Mouse (Mus musculus): ENCODE results near the gene Map3k19. TPM values are rescaled to one million over a fixed set of nuclear protein-coding genes. Genes with fewer than 3 reads are reported as not detected.

Gene Map3k19
- total RNA-seq (2017) = 0.19 to 1.3 TPM (median 0.78 TPM) in 3 replicates

DNA sequence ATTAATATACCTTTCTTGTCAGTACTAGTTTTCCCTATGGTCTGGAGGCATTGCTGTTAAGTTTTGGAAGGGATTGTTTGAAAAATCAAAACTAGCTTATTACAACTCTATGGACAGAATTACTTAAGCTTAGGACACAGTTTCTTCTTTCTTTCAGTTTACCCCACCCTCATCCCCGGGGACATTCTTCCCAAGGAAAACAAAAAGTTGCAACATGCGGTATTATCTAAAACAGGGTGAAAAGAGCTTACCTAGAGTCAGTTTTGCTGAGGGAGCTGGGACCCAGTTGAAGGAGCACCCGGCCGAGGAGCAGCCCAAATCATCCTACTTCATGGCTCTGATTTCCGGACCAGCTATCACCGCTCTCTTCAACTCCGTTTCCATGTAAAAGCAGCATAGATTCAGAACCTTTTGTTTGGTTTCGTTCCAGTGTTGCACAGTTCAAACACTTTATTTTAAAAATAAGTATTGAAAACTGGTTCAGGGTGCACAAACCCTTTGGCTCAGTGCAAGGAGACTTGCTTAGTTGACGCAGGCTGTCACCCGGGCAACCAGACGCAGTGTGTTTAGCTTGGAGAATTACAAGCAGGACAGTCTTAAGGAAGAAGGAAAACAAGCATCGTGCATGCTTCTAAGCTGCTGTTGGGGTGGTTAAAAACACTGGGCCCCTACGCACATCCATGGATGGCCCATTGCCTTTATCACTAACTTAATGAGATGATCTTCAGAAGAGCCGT, at the start of gene Map3k19:
Gene Map3k19, minus strand, starts transcription at position 546 of the 737 bp plus-strand sequence.
- ATAC-seq (replicated peaks; ENCODE audit: insufficient number of reproducible peaks, low FRiP score, low TSS enrichment, poor library complexity, severe bottlenecking) = no peak

DNA sequence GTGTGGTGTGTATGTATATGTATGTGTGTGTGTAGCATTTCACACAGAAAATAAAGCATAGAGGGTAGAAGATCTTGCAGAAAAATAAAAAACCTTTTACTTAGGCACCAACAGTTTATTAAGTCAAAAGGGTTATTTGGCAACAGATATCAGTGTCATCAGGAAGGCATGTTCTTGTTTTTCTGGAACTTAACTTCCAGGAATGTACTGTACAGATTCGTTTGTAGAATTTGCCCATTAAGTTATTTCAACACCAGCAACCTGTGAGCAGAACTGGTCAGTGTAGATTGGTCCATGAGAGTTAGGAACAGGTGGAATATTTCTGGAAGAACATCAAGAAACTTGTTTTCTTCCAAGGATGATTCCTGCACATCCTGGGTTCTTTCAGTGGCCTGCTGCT, 44.6 kb upstream of the Map3k19 start:
- ATAC-seq (replicated peaks; ENCODE audit: insufficient number of reproducible peaks, low FRiP score, low TSS enrichment, poor library complexity, severe bottlenecking) = no peak

DNA sequence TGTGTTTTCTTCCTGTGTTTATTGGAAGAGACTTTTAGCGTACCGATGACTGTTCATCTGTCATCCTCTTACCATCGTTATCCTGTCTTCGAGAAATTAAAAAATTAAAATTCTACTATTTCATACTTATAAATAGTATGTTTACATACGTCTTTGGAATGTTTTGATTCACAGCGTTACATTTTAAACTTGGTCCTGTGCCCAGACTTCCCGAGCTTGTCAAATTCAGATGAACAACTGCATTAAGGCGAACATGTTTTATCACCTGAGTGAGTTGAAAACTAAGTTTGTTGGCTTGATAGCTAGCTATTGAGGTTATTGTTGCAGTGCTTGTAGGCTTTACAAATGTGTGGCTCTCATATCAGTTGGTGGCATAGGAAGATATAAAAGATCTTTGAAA, 14.4 kb upstream of the Map3k19 start:
- ATAC-seq (replicated peaks; ENCODE audit: insufficient number of reproducible peaks, low FRiP score, low TSS enrichment, poor library complexity, severe bottlenecking) = no peak

DNA sequence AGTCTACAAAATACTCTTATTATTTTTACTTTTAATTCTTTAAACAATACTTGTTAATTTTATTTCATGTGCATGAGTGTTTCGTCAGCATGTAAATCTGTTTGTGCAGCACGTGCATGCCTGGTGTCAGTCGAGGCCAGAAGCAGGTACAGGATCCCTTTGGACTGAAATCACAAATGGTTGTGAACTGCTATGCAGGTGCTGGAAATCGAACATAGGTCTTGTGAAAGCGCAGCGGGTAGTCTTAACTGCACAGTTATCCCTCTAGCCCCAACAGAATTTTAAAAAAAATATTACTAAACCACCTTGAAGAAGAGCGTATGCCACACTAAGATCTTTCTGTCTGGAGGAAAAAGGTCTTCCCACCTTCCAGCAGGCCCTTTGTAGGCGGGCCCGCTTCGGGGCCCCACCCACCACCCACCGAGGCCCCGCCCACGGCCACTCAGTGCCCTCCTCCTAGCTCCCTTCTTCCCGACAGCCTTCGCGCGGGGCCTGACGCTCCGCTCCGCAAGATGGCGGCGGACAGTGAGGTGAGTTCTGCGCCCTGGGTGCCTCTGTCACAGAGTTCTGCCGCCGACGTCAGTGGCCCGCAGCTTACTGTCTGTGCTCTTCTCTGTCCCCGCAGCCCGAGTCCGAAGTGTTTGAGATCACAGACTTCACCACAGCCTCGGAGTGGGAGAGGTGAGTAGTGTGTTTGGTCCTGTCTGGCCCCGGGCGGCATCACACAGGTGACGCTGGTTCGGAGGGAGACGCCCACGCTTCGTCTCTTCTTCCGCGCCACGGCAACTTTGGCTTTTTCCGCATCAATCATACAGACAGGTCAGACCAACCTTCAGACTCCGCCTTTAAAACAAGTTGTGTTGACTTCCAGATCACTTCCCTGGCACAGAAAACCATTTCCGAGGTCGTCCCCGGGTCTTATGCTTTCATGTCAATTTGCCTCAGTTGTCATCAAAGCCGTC, 13.8 kb upstream of the Map3k19 start, which contains the start of gene Rab3gap1:
Gene Rab3gap1, plus strand, starts transcription at position 474 of the 962 bp plus-strand sequence.
- peak; percentile 99 for ATAC-seq (replicated peaks; ENCODE audit: insufficient number of reproducible peaks, low FRiP score, low TSS enrichment, poor library complexity, severe bottlenecking)

DNA sequence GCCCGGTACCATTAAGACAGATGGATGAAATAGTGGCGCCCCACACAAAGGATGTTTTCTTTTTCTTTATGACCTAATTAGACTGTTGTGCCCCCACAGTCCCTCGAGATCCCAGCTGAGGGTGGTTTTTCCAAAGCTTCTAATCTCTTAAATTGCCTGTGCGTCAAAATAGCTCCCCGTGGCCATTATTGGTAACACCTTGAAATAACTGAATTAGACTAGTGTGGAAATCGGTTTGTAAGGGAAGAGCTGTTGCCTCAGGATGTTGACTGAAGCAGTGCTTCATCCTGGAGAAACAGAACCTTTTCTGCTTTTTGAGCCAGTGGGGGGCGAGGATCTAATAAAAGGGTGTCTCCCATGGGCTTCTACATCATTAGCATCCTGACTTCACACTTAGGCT, 9.0 kb upstream of the Map3k19 start:
- no peak for ATAC-seq (replicated peaks; ENCODE audit: insufficient number of reproducible peaks, low FRiP score, low TSS enrichment, poor library complexity, severe bottlenecking)

DNA sequence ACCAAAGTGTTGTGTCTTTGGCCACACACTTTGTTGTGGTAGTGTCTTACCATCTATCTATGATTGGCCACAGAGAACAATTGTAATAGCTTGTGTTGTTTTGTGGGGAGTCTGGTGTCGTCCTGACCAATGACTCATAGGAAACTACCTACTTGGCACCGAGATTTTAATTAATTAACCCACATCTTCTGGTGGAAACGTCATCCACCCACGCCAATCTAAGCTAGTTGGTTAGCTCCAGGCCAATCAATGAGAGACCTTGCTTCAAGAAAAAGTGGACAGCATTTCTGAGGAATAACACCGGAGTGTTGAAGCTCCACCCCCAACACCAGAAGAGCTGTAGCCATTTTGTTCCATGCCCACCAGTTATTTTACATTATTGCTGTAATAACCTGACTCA, 7.1 kb upstream of the Map3k19 start:
- no peak for ATAC-seq (replicated peaks; ENCODE audit: insufficient number of reproducible peaks, low FRiP score, low TSS enrichment, poor library complexity, severe bottlenecking)

DNA sequence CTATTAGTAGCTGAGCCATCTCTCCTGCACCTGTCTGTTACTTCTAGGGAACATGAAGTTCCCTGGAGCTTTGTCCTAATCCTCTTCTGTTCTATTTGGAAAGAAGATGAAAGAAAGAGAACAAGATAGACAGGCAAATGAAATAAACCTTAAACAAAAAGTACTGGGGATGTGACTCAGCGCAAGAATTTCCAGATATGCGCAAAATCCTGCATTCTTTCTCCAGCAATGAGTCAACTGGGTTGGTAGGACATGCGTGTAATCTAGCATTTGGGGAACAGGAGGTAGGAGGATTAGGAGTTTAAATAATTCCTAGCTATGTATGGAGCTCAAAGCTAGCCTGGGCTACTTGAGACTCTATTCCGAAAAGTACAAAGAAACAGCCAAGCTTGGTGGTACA, 5.7 kb upstream of the Map3k19 start:
- no peak for ATAC-seq (replicated peaks; ENCODE audit: insufficient number of reproducible peaks, low FRiP score, low TSS enrichment, poor library complexity, severe bottlenecking)

DNA sequence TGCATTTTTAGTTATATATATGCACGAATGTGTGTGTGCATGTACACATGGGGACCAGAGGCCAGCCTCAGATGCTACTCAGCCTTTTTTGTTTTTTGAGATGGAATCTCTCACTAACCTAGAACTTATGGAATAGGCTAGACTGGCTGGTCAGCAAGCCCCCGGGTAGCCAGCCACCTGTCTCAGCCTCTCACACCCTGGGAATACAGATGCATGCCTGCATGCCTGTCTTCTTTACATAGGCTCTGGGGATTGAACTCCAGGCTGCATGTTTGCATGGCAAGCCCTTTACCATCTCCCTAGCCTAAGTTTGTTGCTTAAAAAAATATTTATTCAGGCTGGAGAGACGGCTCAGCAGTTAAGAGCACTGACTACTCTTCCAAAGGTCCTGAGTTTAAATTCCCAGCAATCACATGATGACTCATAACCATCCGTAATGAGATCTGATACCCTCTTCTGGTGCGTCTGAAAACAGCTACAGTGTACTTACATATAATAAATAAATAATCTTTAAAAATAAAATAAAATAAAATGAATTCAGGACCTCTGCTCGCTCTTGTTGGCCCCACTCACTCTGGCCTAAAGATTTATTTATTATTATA, 5.1 kb upstream of the Map3k19 start:
- no peak for ATAC-seq (replicated peaks; ENCODE audit: insufficient number of reproducible peaks, low FRiP score, low TSS enrichment, poor library complexity, severe bottlenecking)

DNA sequence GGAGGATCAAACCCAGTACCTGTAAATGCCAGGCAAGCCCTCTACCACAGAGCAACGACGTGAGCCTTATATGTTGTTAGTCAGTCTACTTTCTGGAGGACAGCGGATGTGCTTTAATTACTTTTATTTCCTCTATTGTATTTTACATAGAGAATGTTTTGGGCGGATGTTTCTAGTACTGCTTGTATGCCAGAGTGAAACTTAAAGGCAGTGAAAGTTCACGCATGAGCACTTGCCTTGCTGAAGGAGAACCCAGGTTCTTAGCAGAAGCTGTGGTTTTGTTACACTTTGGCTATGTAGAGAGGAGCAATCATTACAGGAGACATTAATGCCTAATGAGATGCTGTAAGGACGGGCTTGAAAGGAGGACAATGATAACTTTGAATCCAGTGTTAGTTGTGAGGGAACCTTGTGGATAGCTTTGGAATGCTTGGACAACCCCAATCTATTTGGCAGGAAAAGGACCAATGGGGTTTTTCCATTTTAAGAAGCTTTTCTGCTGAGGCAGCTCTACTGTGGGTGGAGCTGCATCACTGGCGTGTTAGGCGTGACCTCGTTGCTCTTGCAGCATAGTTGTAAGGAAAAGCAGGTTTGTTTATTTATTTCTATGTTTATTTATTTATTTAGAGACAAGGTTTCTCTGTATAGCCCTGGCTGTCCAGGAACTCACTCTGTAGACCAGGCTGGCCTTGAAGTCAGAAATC, 4.3 kb upstream of the Map3k19 start:
- ATAC-seq (replicated peaks; ENCODE audit: insufficient number of reproducible peaks, low FRiP score, low TSS enrichment, poor library complexity, severe bottlenecking) = peak; percentile 35; the same call in 1 of the 2 replicates

DNA sequence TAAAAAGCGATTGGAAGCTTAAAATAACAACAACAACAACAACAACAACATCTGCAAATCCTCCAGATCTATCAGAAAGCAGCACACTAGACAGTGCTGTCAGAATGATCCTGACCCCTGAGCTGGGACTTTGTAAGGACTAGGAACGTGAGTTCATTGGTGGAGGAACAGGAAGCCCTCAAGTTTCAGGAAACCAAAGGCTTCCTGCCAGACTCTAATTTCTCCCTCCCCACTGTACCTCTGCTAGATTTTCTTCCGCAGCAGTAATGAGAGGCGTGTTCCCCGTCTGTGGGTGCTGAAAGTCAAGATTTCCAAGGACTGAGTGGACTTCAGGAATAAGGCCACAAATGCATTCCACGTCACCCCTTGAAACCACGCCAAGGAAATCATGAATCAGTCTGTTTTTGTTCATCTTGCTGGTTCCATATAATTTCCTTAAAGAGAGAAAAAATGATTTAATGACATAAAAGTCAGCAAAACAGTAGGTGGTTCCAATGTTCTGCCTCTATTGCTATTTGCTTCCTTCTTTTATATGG, 4.7 kb downstream of the Map3k19 start:
- no peak for ATAC-seq (replicated peaks; ENCODE audit: insufficient number of reproducible peaks, low FRiP score, low TSS enrichment, poor library complexity, severe bottlenecking)

DNA sequence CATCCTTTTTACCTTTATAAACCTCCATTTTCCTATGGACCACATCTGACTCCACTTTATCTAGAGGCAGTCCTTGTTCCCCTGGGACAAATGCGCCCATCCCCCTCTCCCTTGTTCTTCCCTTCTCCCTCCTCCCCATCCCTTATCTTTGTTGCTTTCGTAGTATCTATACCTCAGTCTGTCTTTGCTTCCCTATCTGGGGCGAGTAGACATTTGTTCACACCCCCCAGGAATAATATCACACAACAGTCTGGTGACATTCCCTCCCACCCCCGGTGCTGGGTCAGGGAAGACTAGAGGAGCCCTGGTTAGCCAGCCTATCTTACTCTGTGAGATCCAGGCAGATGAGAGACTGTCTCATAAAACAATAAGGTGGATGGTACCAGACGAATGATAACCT, 9.4 kb downstream of the Map3k19 start:
- no peak for ATAC-seq (replicated peaks; ENCODE audit: insufficient number of reproducible peaks, low FRiP score, low TSS enrichment, poor library complexity, severe bottlenecking)

DNA sequence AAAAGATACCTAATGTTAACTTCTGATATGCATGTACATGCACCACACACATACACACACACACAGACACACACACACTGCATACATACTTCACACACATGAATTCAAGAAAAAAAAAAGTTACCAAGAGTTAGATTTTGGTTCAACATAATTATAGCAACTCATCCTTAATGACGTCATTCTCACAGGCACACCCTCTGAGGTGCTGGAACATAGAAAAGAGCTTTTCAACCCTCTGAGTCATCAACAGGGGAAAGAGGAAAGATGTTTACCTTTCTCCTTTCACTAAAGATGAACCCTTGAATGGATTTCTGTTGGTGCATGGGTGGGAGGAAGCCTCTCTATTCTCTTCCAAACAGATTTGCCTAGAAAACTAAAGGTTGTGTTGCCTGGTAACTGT, 16.2 kb downstream of the Map3k19 start:
- ATAC-seq (replicated peaks; ENCODE audit: insufficient number of reproducible peaks, low FRiP score, low TSS enrichment, poor library complexity, severe bottlenecking) = no peak

DNA sequence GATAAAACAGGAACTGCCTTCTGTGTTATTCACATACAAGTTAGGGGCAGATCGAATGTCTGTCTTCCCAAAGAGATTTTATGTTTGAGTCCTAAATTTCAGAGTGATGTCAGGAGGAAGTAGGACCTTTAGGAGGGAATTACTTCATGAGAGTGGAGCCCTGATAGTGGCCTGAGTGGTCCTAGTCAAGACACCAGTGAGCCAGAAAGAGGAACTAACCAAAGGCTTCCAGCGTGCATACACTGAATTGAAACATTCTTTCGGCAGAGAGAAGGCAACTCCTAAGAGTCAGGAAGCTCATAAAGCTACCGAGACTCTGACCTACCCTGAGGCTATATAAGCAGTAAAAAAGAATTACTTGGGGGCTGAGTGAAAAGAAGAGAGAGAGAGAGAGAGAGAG, 18.2 kb downstream of the Map3k19 start:
- no peak for ATAC-seq (replicated peaks; ENCODE audit: insufficient number of reproducible peaks, low FRiP score, low TSS enrichment, poor library complexity, severe bottlenecking)

DNA sequence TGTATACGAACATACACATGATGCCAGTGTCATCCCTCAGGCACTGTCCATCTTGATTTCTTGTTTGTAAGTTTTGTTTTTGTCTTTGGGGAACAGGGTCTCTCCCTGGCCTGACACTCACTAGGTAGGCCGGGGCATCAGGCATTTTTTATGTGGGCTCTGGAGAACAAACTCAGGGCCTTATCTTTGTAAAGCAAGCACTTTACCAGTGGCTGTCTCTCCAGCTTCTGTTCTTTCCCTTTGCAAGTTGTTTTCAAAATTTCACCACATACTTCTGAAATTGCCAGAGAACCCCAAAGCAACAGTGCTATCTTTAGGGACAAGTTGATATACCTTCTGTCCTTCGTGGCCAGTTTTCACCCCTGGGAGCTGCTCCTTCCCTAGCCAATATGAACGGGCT, 20.6 kb downstream of the Map3k19 start:
- ATAC-seq (replicated peaks; ENCODE audit: insufficient number of reproducible peaks, low FRiP score, low TSS enrichment, poor library complexity, severe bottlenecking) = no peak

DNA sequence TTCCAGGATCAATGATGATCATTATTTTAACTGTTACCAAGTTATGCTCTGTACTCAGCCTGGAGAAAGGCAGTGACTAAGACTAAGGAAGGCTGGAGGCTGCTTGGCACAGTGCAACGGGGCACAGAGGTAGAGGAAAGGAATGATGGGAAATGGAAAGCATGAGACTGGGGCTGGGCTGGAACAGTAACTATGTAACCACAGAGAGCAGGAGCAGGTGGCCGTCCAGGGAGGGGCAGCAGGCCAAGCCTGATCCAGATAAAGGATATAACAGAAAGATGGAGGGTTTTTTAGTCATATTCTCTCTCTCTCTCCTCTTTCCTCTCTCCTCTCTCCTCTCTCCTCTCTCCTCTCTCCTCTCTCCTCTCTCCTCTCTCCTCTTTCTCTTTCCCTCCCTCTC, 21.1 kb downstream of the Map3k19 start:
- ATAC-seq (replicated peaks; ENCODE audit: insufficient number of reproducible peaks, low FRiP score, low TSS enrichment, poor library complexity, severe bottlenecking) = no peak

DNA sequence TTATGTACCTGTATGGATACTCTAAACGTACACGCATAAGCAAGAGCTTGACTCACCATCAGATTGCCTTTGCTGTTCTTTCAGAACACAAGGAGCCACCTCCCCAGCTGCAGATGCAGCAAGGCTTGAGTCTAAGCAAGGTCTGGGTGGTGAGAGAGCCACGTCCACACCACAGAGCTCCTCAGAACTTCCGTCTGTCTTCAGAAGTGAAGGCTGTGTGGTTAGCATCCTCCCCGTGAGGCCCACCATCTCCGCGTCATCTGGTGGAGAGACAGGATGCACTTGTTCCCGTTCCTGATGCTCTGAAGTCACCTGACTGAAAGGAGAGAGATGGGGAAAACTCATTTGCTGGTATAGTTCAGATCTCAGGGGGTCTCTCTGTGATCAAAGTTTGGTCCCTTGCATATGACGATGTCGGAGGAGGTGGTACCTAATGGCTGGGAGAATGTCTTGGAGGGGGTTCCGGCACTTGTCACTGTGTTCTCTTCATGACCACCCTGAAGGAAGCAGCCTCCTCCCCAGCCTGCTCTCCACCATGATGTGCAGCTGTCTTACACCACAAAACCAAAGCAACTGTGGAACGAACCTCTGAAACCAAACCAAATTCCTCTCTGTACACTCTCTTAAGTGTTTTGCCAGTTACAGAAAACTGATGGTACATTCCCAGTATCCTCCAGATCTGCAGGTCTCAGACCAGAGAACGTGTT, 24.5 kb downstream of the Map3k19 start:
- no peak; the same call in 1 of the 2 replicates for ATAC-seq (replicated peaks; ENCODE audit: insufficient number of reproducible peaks, low FRiP score, low TSS enrichment, poor library complexity, severe bottlenecking)

DNA sequence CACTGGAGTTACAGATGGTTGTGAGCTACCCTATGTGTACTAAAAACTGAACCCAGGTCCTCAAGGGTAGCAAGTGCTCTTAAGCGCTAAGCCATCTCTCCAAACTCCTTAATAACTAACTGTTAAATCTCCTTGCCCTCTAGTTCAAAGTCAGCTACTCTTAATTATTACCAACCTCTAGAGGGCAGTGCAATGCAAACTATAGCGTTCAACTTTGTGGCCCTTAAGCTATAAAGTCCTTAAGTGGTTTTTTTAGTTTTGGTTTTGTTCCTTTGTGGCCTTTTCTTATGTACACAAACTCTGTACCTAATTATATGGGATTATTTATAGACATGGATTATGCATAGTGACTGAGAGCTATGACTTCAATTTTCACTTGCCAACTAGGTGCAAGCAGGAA, 27.5 kb downstream of the Map3k19 start:
- ATAC-seq (replicated peaks; ENCODE audit: insufficient number of reproducible peaks, low FRiP score, low TSS enrichment, poor library complexity, severe bottlenecking) = no peak

DNA sequence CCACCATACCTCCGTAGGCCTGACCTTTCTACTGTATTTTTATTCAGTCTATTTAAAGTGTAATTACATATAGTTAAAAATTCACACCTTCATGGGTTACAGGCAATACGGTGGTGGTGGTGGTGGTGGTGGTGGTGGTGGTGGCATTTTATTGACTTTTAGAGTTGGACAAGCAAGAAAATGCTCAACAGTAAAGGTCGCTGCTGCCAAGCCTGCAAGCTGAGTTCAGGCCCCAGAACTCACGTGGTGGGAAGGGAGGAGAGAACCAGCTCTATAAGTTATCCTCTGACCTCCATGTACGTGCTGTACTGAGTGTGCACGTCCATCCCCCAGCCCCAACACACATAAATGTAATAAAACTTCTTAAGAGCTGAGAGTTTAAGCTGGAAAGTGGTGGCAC, 38.5 kb downstream of the Map3k19 start:
- ATAC-seq (replicated peaks; ENCODE audit: insufficient number of reproducible peaks, low FRiP score, low TSS enrichment, poor library complexity, severe bottlenecking) = no peak
